Mouse (Mus musculus): Measurements from ENCODE around the gene Tle2. TPM values are rescaled to one million over a fixed set of nuclear protein-coding genes. Genes with fewer than 3 reads are reported as not detected.
A peak's percentile ranks its signal among the peaks of the same experiment; 100 is the strongest.

The Tle2 gene
- total and polyA plus RNA-seq, 3 experiments: 0.19 to 2.4 TPM; not detected in 1

DNA sequence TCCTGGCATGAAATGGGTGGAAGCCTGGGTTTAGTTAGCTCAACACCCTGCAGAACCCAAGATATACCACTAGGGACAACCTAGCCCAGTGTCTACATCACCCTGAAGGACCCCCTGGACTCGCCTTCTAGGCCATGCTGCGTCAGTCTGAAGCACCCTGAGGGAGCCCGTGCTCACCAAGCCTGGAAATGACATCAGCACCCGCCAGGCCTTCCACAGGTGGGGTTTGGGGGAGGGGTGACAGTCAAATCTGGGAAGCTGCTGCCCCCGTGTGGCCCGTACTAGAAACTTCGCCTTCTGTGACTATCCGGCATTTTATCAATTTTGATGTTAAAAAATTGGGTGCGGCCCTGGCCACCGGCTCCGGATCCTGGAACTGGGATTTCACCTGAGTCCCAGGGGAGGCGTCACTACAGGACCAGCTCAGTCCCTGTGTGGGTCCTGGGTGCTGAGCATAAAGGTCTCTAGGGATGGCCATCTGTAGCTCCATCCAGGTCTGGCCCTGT lies 22.7 kb upstream of the Tle2 start (continued):
- TF ChIP-seq E2F4 (IDR thresholded peaks at IDR 0.05; ENCODE audit: borderline replicate concordance, low read depth, low read length) (0 out of 2 replicates have a peak, but pooled peaks have one; percentile 43), GATA1 (IDR thresholded peaks at IDR 0.05; ENCODE audit: low read depth, low read length) (no peak), POLR2A (IDR thresholded peaks at IDR 0.05; ENCODE audit: control insufficient read depth in 1 of 2, insufficient read depth in 1 of 2, low read depth in 1 of 2, low read length in 2 of 2, poor library complexity in 1 of 2) (no peak; a peak in 1 of 4 replicates), CTCF (IDR thresholded peaks at IDR 0.05 in 2 of 3, conservative IDR thresholded peaks at IDR 0.05 in 1 of 3; ENCODE audit: control insufficient read depth in 1 of 3, insufficient read depth in 1 of 3, low read depth in 2 of 3, low read length in 3 of 3, poor library complexity in 1 of 3, severe bottlenecking in 1 of 3) (peak; percentile 82 to 97 (median 86))

GRCm38 (mm10) chr10:81553232-81553631 lies 21.1 kb upstream of the Tle2 start:
- peaks cover 0 to 6% of the 10 kb centered on the region in 2 experiments; a peak in 1 of 4 replicates for H3K36me3 ChIP-seq (ENCODE audit: control insufficient read depth in 1 of 2, insufficient read depth in 2 of 2, low read length in 2 of 2)
- peaks cover 4 to 17% of the 10 kb centered on the region in 2 experiments for H3K4me1 ChIP-seq (ENCODE audit: control insufficient read depth in 1 of 2, insufficient read depth in 2 of 2, low read length in 2 of 2)
- no peak overlapping the region for H3K9ac ChIP-seq (ENCODE audit: control insufficient read depth, low read depth, low read length, poor library complexity, severe bottlenecking)
- no peak overlapping the region for H3K4me3 ChIP-seq (ENCODE audit: control insufficient read depth in 1 of 2, insufficient read depth in 1 of 2, low read depth in 2 of 2, low read length in 2 of 2)
- no peaks in the 10 kb centered on the region for H3K9me3 ChIP-seq (replicated peaks; ENCODE audit: insufficient read depth, low read length)
- no peaks in the 10 kb centered on the region for H3K27me3 ChIP-seq (ENCODE audit: control insufficient read depth in 1 of 2, insufficient read depth in 2 of 2, low read length in 2 of 2)
- no peaks in the 10 kb centered on the region for H3K79me2 ChIP-seq (ENCODE audit: control insufficient read depth, insufficient read depth, low read length, poor library complexity)
- peak; percentile 78 for DNase-seq (ENCODE audit: low read depth, low spot score)
- H3K27ac ChIP-seq (ENCODE audit: control insufficient read depth, low read depth, low read length): no peak overlapping the region
- TF ChIP-seq MYB (IDR thresholded peaks at IDR 0.05; ENCODE audit: low read depth, low read length) (no peak), UBTF (IDR thresholded peaks at IDR 0.05; ENCODE audit: borderline replicate concordance, insufficient read depth, low read depth, low read length) (no peak), RAD21 (IDR thresholded peaks at IDR 0.05; ENCODE audit: low read depth, low read length) (peak; percentile 56), ZMIZ1 (IDR thresholded peaks at IDR 0.05; ENCODE audit: low read depth, low read length) (no peak), SMC3 (IDR thresholded peaks at IDR 0.05; ENCODE audit: low read depth, low read length) (peak; percentile 55), POLR2AphosphoS2 (IDR thresholded peaks at IDR 0.05; ENCODE audit: low read length) (no peak), POLR2AphosphoS5 (IDR thresholded peaks at IDR 0.05; ENCODE audit: borderline replicate concordance, low read depth, low read length) (no peak), CTCF (IDR thresholded peaks at IDR 0.05 in 2 of 3, conservative IDR thresholded peaks at IDR 0.05 in 1 of 3; ENCODE audit: control insufficient read depth in 1 of 3, insufficient read depth in 1 of 3, low read depth in 2 of 3, low read length in 3 of 3, poor library complexity in 1 of 3, severe bottlenecking in 1 of 3) (peak; percentile 66 to 79 (median 68))

DNA sequence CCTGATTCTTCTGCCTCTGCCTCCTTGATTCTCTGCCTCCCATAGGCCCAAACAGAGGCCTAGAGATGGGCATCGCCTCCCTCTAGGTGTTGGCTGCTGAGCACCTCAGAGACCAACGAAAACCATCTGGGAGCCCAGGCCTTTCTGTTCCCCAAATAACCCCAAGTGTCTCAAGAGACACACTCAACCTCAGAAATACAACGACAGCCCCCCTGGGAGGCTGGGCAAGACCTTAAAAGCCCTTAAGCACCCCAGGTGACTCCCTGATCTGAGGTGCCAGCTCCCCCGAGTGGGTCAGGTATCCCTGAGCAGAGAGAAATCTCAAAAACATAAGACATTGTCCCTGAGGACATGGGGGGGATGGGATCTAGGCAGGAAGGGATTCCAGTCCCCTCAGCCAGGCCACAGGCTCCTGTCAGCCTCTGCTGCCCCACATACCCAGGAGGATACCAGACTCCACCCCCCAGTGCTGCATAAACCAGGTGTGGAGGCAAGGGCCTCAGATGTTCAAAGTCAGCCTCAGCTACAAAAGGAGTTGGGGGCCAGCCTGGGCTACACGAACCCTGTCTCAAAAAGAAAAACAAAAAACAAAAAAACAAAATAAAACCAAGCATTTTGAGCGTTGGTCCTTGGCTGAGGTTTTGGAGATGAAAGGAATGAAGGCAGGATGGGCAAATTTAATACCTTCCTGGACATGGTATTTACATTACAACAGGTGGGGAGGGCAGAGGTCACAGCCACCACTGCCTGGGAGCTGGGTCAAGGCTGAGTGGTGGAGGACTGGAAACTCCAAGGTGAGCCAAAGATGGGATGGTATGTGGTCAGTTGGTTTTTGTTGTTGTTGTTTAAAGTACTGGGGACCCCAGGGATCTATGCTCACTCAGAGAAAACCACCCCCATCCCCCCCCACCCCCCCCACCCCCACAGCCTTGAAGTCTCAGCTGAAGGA lies 20.3 kb upstream of the Tle2 start:
- Histone ChIP-seq H3K36me3 (ENCODE audit: control insufficient read depth in 1 of 2, insufficient read depth in 2 of 2, low read length in 2 of 2) (peaks cover 0 to 10% of the 10 kb centered on the region in 2 experiments; a peak in 2 of 4 replicates), H3K27me3 (ENCODE audit: control insufficient read depth in 1 of 2, insufficient read depth in 2 of 2, low read length in 2 of 2) (no peaks in the 10 kb centered on the region), H3K4me3 (ENCODE audit: control insufficient read depth in 1 of 2, insufficient read depth in 1 of 2, low read depth in 2 of 2, low read length in 2 of 2) (no peak overlapping the region), H3K9me3 (replicated peaks; ENCODE audit: insufficient read depth, low read length) (no peaks in the 10 kb centered on the region), H3K9ac (ENCODE audit: control insufficient read depth, low read depth, low read length, poor library complexity, severe bottlenecking) (no peak overlapping the region), H3K79me2 (ENCODE audit: control insufficient read depth, insufficient read depth, low read length, poor library complexity) (peaks cover 2% of the 10 kb centered on the region; the same call in 1 of the 2 replicates), H3K27ac (ENCODE audit: control insufficient read depth, low read depth, low read length) (no peak overlapping the region), H3K4me1 (ENCODE audit: control insufficient read depth in 1 of 2, insufficient read depth in 2 of 2, low read length in 2 of 2) (peaks cover 4 to 21% of the 10 kb centered on the region in 2 experiments)
- no peak for DNase-seq (ENCODE audit: low read depth, low spot score)
- TF ChIP-seq ELF1 (IDR thresholded peaks at IDR 0.05; ENCODE audit: low read depth, low read length) (no peak), POLR2AphosphoS2 (IDR thresholded peaks at IDR 0.05; ENCODE audit: low read length) (no peak), GATA1 (IDR thresholded peaks at IDR 0.05; ENCODE audit: low read depth, low read length) (no peak), RCOR1 (IDR thresholded peaks at IDR 0.05; ENCODE audit: low read depth, low read length) (no peak), ZNF384 (IDR thresholded peaks at IDR 0.05; ENCODE audit: low read depth, low read length) (no peak), CHD2 (IDR thresholded peaks at IDR 0.05; ENCODE audit: low read length) (no peak), BHLHE40 (IDR thresholded peaks at IDR 0.05; ENCODE audit: borderline replicate concordance, low read depth, low read length) (no peak), CTCF (IDR thresholded peaks at IDR 0.05 in 2 of 3, conservative IDR thresholded peaks at IDR 0.05 in 1 of 3; ENCODE audit: control insufficient read depth in 1 of 3, insufficient read depth in 1 of 3, low read depth in 2 of 3, low read length in 3 of 3, poor library complexity in 1 of 3, severe bottlenecking in 1 of 3) (no peak), NRF1 (IDR thresholded peaks at IDR 0.05; ENCODE audit: insufficient read depth, low read depth, low read length, poor library complexity, severe bottlenecking) (no peak), USF2 (IDR thresholded peaks at IDR 0.05; ENCODE audit: borderline replicate concordance in 1 of 2, insufficient read depth in 1 of 2, low read depth in 1 of 2, low read length in 2 of 2) (no peak), GABPA (IDR thresholded peaks at IDR 0.05; ENCODE audit: low read depth, low read length) (no peak), POLR2A (IDR thresholded peaks at IDR 0.05; ENCODE audit: control insufficient read depth in 1 of 2, insufficient read depth in 1 of 2, low read depth in 1 of 2, low read length in 2 of 2, poor library complexity in 1 of 2) (no peak)

Measured in MEL (cell line).